Comparison of ENCODE assay signal across 15 mouse cellular contexts in the genomic region with DNA sequence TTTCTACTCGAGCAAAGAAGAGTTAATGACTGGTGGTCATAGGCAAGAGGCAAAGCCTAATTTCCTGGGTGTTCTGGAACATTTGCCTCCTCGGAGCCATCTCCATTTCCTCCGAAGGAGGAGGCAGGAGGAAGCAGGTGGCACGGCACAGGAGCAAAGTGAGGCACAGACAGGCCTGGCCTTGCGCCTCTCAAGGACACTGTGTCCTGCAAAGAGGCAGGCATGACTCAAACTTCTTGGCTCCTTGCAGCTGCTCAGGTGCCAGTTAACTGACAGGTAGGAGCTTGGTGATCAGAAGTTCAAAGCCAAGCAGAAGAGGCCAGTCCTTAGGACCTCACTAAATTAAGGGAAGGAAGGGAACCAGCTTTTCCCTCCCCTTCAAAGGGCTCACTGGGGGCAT. TPM values are rescaled to one million over a fixed set of nuclear protein-coding genes. Genes with fewer than 3 reads are reported as not detected.
"Had no signal": no experiment of that assay in that cellular context is flagged by ENCODE, and none has a peak within 500 bp of the region (broad histone marks: within the 10 kb centered on the region; RNA-seq: fewer than 3 reads in every experiment).

No protein-coding gene starts in this region.

- DNase-seq: kidney, postnatal 10 days; kidney, postnatal 4 days; left cerebral cortex, postnatal 4 days; lung, embryonic 14.5 days; thymus, postnatal 4 days had no signal

- ATAC-seq: intestine, embryonic 15.5 days; midbrain, embryonic 15.5 days had no signal

- H3K27ac ChIP-seq: intestine, embryonic 15.5 days; liver, embryonic 15.5 days; macrophage; midbrain, embryonic 15.5 days; neural tube, embryonic 12.5 days had no signal

- H3K9ac ChIP-seq: intestine, embryonic 15.5 days; liver, embryonic 15.5 days; lung, embryonic 14.5 days; midbrain, embryonic 15.5 days; neural tube, embryonic 12.5 days had no signal

- H3K27me3 ChIP-seq: intestine, embryonic 15.5 days; midbrain, embryonic 15.5 days; neural tube, embryonic 12.5 days had no signal

- H3K4me1 ChIP-seq: intestine, embryonic 15.5 days; liver, embryonic 15.5 days; midbrain, embryonic 15.5 days had no signal

- H3K4me3 ChIP-seq: intestine, embryonic 15.5 days; liver, embryonic 15.5 days; megakaryocyte, embryonic 14.5 days; midbrain, embryonic 15.5 days; neural tube, embryonic 12.5 days had no signal

- H3K36me3 ChIP-seq: intestine, embryonic 15.5 days; liver, embryonic 15.5 days; midbrain, embryonic 15.5 days; neural tube, embryonic 12.5 days had no signal

- H3K9me3 ChIP-seq: intestine, embryonic 15.5 days; liver, embryonic 15.5 days; megakaryocyte, embryonic 14.5 days; midbrain, embryonic 15.5 days; neural tube, embryonic 12.5 days had no signal

- H3K4me2 ChIP-seq: intestine, embryonic 15.5 days; liver, embryonic 11.5 days; liver, embryonic 15.5 days; lung, embryonic 14.5 days; midbrain, embryonic 11.5 days; midbrain, embryonic 15.5 days; neural tube, embryonic 12.5 days had no signal

RNA-seq across cellular contexts. Expression of a gene that starts 3.3 kb away (rescaled TPM):
- total RNA-seq: monocyte, adult 5-6 weeks; neutrophil, adult 5-6 weeks had no signal
- polyA plus RNA-seq: macrophage had no signal
